Mouse (Mus musculus): Measurements from ENCODE around the gene Emg1. TPM values are rescaled to one million over a fixed set of nuclear protein-coding genes. Genes with fewer than 3 reads are reported as not detected.

The Emg1 gene
- polyA plus RNA-seq, 1 experiment: 358 TPM

- TF ChIP-seq GATA1 (IDR thresholded peaks at IDR 0.05; ENCODE audit: low read length): no peak
These were observed 9.7 kb downstream of the Emg1 start for GRCm38 (mm10) chr6:124702102-124702783.

GRCm38 (mm10) chr6:124701338-124701737 lies 10.6 kb downstream of the Emg1 start:
- no peak for TF ChIP-seq GATA1 (IDR thresholded peaks at IDR 0.05; ENCODE audit: low read length)

- TF ChIP-seq GATA1 (IDR thresholded peaks at IDR 0.05; ENCODE audit: low read length): no peak
These were observed 11.9 kb downstream of the Emg1 start for GRCm38 (mm10) chr6:124699962-124700610.

- no peak for TF ChIP-seq GATA1 (IDR thresholded peaks at IDR 0.05; ENCODE audit: low read length)
These were observed 12.6 kb downstream of the Emg1 start for GRCm38 (mm10) chr6:124699366-124699765.

GRCm38 (mm10) chr6:124698751-124699150 lies 13.2 kb downstream of the Emg1 start:
- no peak for TF ChIP-seq GATA1 (IDR thresholded peaks at IDR 0.05; ENCODE audit: low read length)

GRCm38 (mm10) chr6:124696441-124697150 lies 15.4 kb downstream of the Emg1 start:
- TF ChIP-seq GATA1 (IDR thresholded peaks at IDR 0.05; ENCODE audit: low read length): no peak

- no peak for TF ChIP-seq GATA1 (IDR thresholded peaks at IDR 0.05; ENCODE audit: low read length)
These were observed 17.6 kb downstream of the Emg1 start for GRCm38 (mm10) chr6:124694166-124694955.

- no peak for TF ChIP-seq GATA1 (IDR thresholded peaks at IDR 0.05; ENCODE audit: low read length)
These were observed 18.6 kb downstream of the Emg1 start for GRCm38 (mm10) chr6:124693243-124693981.

- no peak for TF ChIP-seq GATA1 (IDR thresholded peaks at IDR 0.05; ENCODE audit: low read length)
These were observed 21.5 kb downstream of the Emg1 start for GRCm38 (mm10) chr6:124690517-124690916.

GRCm38 (mm10) chr6:124689011-124689410 lies 23.0 kb downstream of the Emg1 start:
- TF ChIP-seq GATA1 (IDR thresholded peaks at IDR 0.05; ENCODE audit: low read length): no peak

GRCm38 (mm10) chr6:124688151-124688758 lies 23.7 kb downstream of the Emg1 start:
- TF ChIP-seq GATA1 (IDR thresholded peaks at IDR 0.05; ENCODE audit: low read length): no peak

- peak; percentile 83 for TF ChIP-seq GATA1 (IDR thresholded peaks at IDR 0.05; ENCODE audit: low read length)
These were observed 26.2 kb downstream of the Emg1 start for GRCm38 (mm10) chr6:124685606-124686386.

GRCm38 (mm10) chr6:124683591-124684417 lies 28.2 kb downstream of the Emg1 start:
- peak; percentile 77 for TF ChIP-seq GATA1 (IDR thresholded peaks at IDR 0.05; ENCODE audit: low read length)
